27 mouse cellular contexts compared by ENCODE assay signal in genomic region chr11:51544413-51544812, GRCm38 (mm10). TPM values are rescaled to one million over a fixed set of nuclear protein-coding genes. Genes with fewer than 3 reads are reported as not detected.
DNase-seq lines count a peak whose midpoint lies in the region; ATAC-seq and TF ChIP-seq lines count a peak whose summit lies in the region.
"Had no signal": no experiment of that assay in that cellular context is flagged by ENCODE, and none has a peak within 500 bp of the region (broad histone marks: within the 10 kb centered on the region; RNA-seq: fewer than 3 reads in every experiment).

No protein-coding gene starts in this region.

- peak; percentile 28 for DNase-seq in liver
- DNase-seq in liver, postnatal 0 days: no peak
- DNase-seq in MEL-GATA-1-ER (ENCODE audit: extremely low read depth, low read depth): peak; percentile 85
- no peak for DNase-seq in limb, embryonic 10.5 days (ENCODE audit: low spot score)
- DNase-seq in gastrocnemius, postnatal 14 days: no peak
- no peak for DNase-seq in left cerebral cortex, postnatal 4 days
- DNase-seq in cerebellum, postnatal 14 days: no peak
- DNase-seq: adrenal gland, adult 8-10 months; cerebellum, adult 8-10 months; cerebellum, postnatal 36 days; kidney, adult 18-20 months; kidney, postnatal 36 days; lung, adult 2 months; lung, postnatal 10 days; right cerebral cortex, adult 18-20 months; spleen, adult 18-20 months; thymus, postnatal 14 days had no signal

- no peak overlapping the region for H3K4me3 ChIP-seq in liver, postnatal 0 days (ENCODE audit: low read depth, low read length)
- no peak overlapping the region for H3K4me3 ChIP-seq in limb, embryonic 10.5 days
- H3K4me3 ChIP-seq: erythroblast, embryonic 14.5 days; forebrain, embryonic 13.5 days; hindbrain, embryonic 15.5 days; kidney, embryonic 15.5 days; limb, embryonic 15.5 days; midbrain, embryonic 12.5 days; myocyte; neural tube, embryonic 12.5 days had no signal

- H3K4me2 ChIP-seq in liver, postnatal 0 days (ENCODE audit: low read depth, low read length): no peak overlapping the region
- H3K4me2 ChIP-seq: forebrain, embryonic 13.5 days; hindbrain, embryonic 15.5 days; kidney, embryonic 15.5 days; limb, embryonic 15.5 days; midbrain, embryonic 12.5 days; neural tube, embryonic 12.5 days had no signal

- H3K9ac ChIP-seq in liver, postnatal 0 days (replicated peaks): no peak overlapping the region
- H3K9ac ChIP-seq: forebrain, embryonic 13.5 days; hindbrain, embryonic 15.5 days; kidney, embryonic 15.5 days; limb, embryonic 15.5 days; midbrain, embryonic 12.5 days; neural tube, embryonic 12.5 days had no signal

- H3K36me3 ChIP-seq in liver, postnatal 0 days (replicated peaks; ENCODE audit: insufficient read depth, low read length): no peaks in the 10 kb centered on the region
- H3K36me3 ChIP-seq in limb, embryonic 10.5 days: no peaks in the 10 kb centered on the region
- H3K36me3 ChIP-seq: hindbrain, embryonic 15.5 days; kidney, embryonic 15.5 days; limb, embryonic 15.5 days; midbrain, embryonic 12.5 days; neural tube, embryonic 12.5 days had no signal

- H3K9me3 ChIP-seq in liver, postnatal 0 days (ENCODE audit: low read length): no peaks in the 10 kb centered on the region
- no peaks in the 10 kb centered on the region for H3K9me3 ChIP-seq in limb, embryonic 10.5 days (replicated peaks)
- H3K9me3 ChIP-seq: forebrain, embryonic 13.5 days; hindbrain, embryonic 15.5 days; kidney, embryonic 15.5 days; limb, embryonic 15.5 days; midbrain, embryonic 12.5 days; neural tube, embryonic 12.5 days had no signal

- no peaks in the 10 kb centered on the region for H3K27me3 ChIP-seq in liver, postnatal 0 days (ENCODE audit: insufficient read depth, low read length)
- H3K27me3 ChIP-seq in limb, embryonic 10.5 days (ENCODE audit: low read depth, poor library complexity, severe bottlenecking): peaks cover 26% of the 10 kb centered on the region; the same call in 1 of the 2 replicates
- H3K27me3 ChIP-seq: forebrain, embryonic 13.5 days; hindbrain, embryonic 15.5 days; kidney, embryonic 15.5 days; limb, embryonic 15.5 days; midbrain, embryonic 12.5 days; neural tube, embryonic 12.5 days had no signal

- intact Hi-C loops in gastrocnemius, postnatal 14 days (cut with DNase I; ENCODE audit: low total_unique reads): no loop called here
- intact Hi-C loops in left cerebral cortex, postnatal 4 days (cut with DNase I): no loop called here

- 20% methylated on average over 2 of the region's 2 CpGs for WGBS in liver, postnatal 0 days (ENCODE audit: insufficient replicate concordance)
- 67% methylated on average over 2 of the region's 2 CpGs for WGBS in limb, embryonic 10.5 days

- TF ChIP-seq CTCF in liver, postnatal 0 days (IDR thresholded peaks at IDR 0.05; ENCODE audit: low read depth): no peak

- TF ChIP-seq EP300 in liver, postnatal 0 days (IDR thresholded peaks at IDR 0.05; ENCODE audit: low read depth): no peak

- no peak overlapping the region for H3K27ac ChIP-seq in liver, postnatal 0 days (ENCODE audit: low read depth)
- H3K27ac ChIP-seq in limb, embryonic 10.5 days: peak overlapping the region; percentile 89
- H3K27ac ChIP-seq: forebrain, embryonic 13.5 days; hindbrain, embryonic 15.5 days; kidney, embryonic 15.5 days; limb, embryonic 15.5 days; macrophage; midbrain, embryonic 12.5 days; neural tube, embryonic 12.5 days had no signal

- ATAC-seq in liver, postnatal 0 days: no peak
- ATAC-seq in megakaryocyte progenitor cell, adult 5-6 weeks (replicated peaks; ENCODE audit: poor library complexity): peak; percentile 45
- ATAC-seq: forebrain, embryonic 13.5 days had no signal

- no peaks in the 10 kb centered on the region for H3K4me1 ChIP-seq in liver, postnatal 0 days (ENCODE audit: insufficient read depth)
- peaks cover 73% of the 10 kb centered on the region for H3K4me1 ChIP-seq in limb, embryonic 10.5 days
- H3K4me1 ChIP-seq: forebrain, embryonic 13.5 days; hindbrain, embryonic 15.5 days had no signal

RNA-seq across cellular contexts. Expression of gene Phykpl, which starts 40.1 kb away (rescaled TPM):
- 14.5 TPM in 2 replicates for polyA plus RNA-seq in liver, postnatal 0 days (2015; fragmentation: Nextera tagmentation; extraction: Ambion mirVana)
- 15.6 and 16.1 TPM in 2 replicates for polyA plus RNA-seq in limb, embryonic 10.5 days (2016; fragmentation: Nextera tagmentation; extraction: Ambion mirVana)
- total RNA-seq in megakaryocyte progenitor cell, adult 5-6 weeks (2015): 10.7 and 11.2 TPM in 2 replicates
- total RNA-seq in megakaryocyte progenitor cell, adult 5-6 weeks (2017): 9.8 and 15.4 TPM in 2 replicates
- 10 to 100 TPM; 18.1 to 21.5 TPM for total RNA-seq in gastrocnemius, postnatal 14 days (2021)
- total RNA-seq in left cerebral cortex, postnatal 4 days (2021): 1 to 10 TPM; 7.6 to 8.1 TPM

Comparison
In these comparisons a context has a peak if more than half of its experiments do, and no peak if none do; other contexts are left out.
1. DNase-seq: peak in liver (single experiment) and MEL-GATA-1-ER (single experiment); none in liver, postnatal 0 days (single experiment), limb, embryonic 10.5 days (single experiment), gastrocnemius, postnatal 14 days (single experiment), left cerebral cortex, postnatal 4 days (single experiment) and cerebellum, postnatal 14 days (0 of 2).